Mouse (Mus musculus) lung, postnatal 0 days (tissue): ENCODE measurements around the gene Pts.

ENCODE experiments used
- CTCF ChIP-seq: IDR thresholded peaks from 2 replicates; pipeline ENCODE4 v1.5.1; 2016; ENCODE audit warnings: antibody characterized with exemption, mild to moderate bottlenecking
- EP300 ChIP-seq: IDR thresholded peaks from 2 replicates; pipeline ENCODE4 v1.6.1; 2016; ENCODE audit warnings: antibody characterized with exemption, mild to moderate bottlenecking, control low read depth

- TF ChIP-seq EP300 (no peak), CTCF (no peak)
Measured at GRCm38 (mm10) chr9:50522574-50522973, 6.0 kb downstream of the Pts start.
